Mouse (Mus musculus): ENCODE results near the gene Stk16. TPM values are rescaled to one million over a fixed set of nuclear protein-coding genes. Genes with fewer than 3 reads are reported as not detected.

Stk16 gene
- total and polyA plus RNA-seq, 3 experiments: 48.6 to 67.3 (median 60.6) TPM

DNA sequence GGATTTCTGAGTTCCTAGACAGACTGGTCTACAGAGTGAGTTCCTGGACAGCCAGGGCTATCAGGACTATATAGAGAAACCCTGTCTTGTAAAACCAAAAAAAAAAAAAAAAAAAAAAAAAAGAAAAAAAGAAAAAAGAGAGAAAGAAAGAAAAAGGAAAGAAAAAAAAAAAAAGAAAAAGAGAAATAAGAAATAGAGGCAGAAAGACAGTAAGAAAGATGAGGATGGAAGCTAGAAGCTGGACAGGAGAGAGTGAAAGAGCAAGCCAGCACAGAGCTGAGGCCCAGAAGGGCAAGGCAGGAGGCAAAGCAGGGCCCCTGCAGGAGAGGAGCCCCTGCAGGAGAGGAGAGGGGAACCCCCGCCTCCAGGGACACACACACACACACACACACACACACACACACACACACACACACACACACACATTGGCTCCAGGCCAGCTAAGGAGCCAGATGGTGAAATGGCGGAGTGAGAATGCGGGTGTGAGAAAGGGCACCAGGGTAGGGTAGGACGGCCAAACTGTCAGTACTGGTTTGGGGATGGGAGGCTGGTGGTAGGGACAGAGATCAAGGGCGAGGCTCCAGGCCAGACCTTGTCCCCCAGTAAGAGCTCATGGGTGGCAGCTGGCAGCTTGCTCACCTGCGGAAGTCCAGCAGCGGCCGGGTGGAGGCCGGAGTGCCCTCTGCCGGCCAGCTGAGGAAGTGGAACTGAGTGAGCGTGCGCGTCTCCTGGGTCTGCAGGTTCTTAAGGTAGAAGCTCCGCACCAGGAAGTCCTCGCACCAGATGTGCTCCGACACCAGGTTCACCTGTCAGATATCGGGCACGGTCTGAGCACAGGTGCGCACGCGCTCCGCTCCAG lies 40.7 kb downstream of the Stk16 start (continued):
- TF ChIP-seq NRF1 (IDR thresholded peaks at IDR 0.05; ENCODE audit: low read depth, low read length): peak; percentile 71
- peak; percentile 51; the same call in 1 of the 2 replicates for TF ChIP-seq UBTF (IDR thresholded peaks at IDR 0.05; ENCODE audit: low read depth, low read length)
- no peak for TF ChIP-seq PAX5 (IDR thresholded peaks at IDR 0.05; ENCODE audit: low read length)
- peak; percentile 76 for TF ChIP-seq IRF4 (IDR thresholded peaks at IDR 0.05; ENCODE audit: low read depth, low read length)
- TF ChIP-seq NELFE (IDR thresholded peaks at IDR 0.05; ENCODE audit: low read depth, low read length): peak; percentile 69
- TF ChIP-seq TBP (conservative IDR thresholded peaks at IDR 0.05; ENCODE audit: low read depth, low read length): no peak
- peak; percentile 75; the same call in 1 of the 2 replicates for TF ChIP-seq MEF2A (IDR thresholded peaks at IDR 0.05; ENCODE audit: borderline replicate concordance, low read depth, low read length)
- TF ChIP-seq ETS1 (conservative IDR thresholded peaks at IDR 0.05; ENCODE audit: low read depth, low read length): no peak; the same call in 1 of the 2 replicates
- TF ChIP-seq MXI1 (IDR thresholded peaks at IDR 0.05; ENCODE audit: low read depth, low read length): peak; percentile 81
- no peak; the same call in 1 of the 2 replicates for TF ChIP-seq CHD2 (IDR thresholded peaks at IDR 0.05; ENCODE audit: low read length)
- TF ChIP-seq E2F4 (IDR thresholded peaks at IDR 0.05; ENCODE audit: insufficient replicate concordance, low read depth, low read length): no peak

GRCm38 (mm10) chr1:75252308-75252707 lies 41.7 kb downstream of the Stk16 start:
- no peak overlapping the region for H3K4me2 ChIP-seq (ENCODE audit: insufficient read depth, low read depth, poor library complexity, severe bottlenecking)
- in situ Hi-C loops (cut with MboI; ENCODE audit: low pct_ligation_motif_present, low pct_unique_long_range_greater_than_20kb, low sequenced_read_pairs): loop anchor here (25.0 kb wide), 1 partner anchor 315 kb away; the partner anchor contains the start of gene Cfap65
- H3K9ac ChIP-seq (ENCODE audit: insufficient read depth, low read depth): no peak overlapping the region
- dilution Hi-C loops (cut with MboI; ENCODE audit: extremely low pct_ligation_motif_present, extremely low pct_unique_long_range_greater_than_20kb, low sequenced_read_pairs): no loop called here
- H3K27ac ChIP-seq (ENCODE audit: insufficient read depth, low read depth): no peak overlapping the region
- TF ChIP-seq KAT2A (IDR thresholded peaks at IDR 0.05; ENCODE audit: insufficient replicate concordance, low read length) (no peak), TCF12 (IDR thresholded peaks at IDR 0.05; ENCODE audit: low read depth, low read length) (no peak), POLR2A (IDR thresholded peaks at IDR 0.05; ENCODE audit: low read depth, low read length) (no peak), MYC (IDR thresholded peaks at IDR 0.05; ENCODE audit: low read depth, low read length) (no peak), JUN (IDR thresholded peaks at IDR 0.05; ENCODE audit: insufficient read depth, low read depth, low read length) (no peak), JUND (conservative IDR thresholded peaks at IDR 0.05; ENCODE audit: low read depth, low read length) (no peak), MXI1 (IDR thresholded peaks at IDR 0.05; ENCODE audit: low read depth, low read length) (no peak), ELF1 (IDR thresholded peaks at IDR 0.05; ENCODE audit: low read depth, low read length) (no peak)
- H3K36me3 ChIP-seq (replicated peaks in 1 of 2; ENCODE audit: control insufficient read depth in 1 of 2, insufficient read depth in 1 of 2, low read length in 1 of 2): peaks cover 0 to 2% of the 10 kb centered on the region in 2 experiments
- no peak overlapping the region for H3K4me3 ChIP-seq (replicated peaks in 1 of 3; ENCODE audit: low read depth in 2 of 3, low read length in 2 of 3, poor library complexity in 1 of 3)
- H3K79me2 ChIP-seq (replicated peaks; ENCODE audit: control insufficient read depth, extremely low read depth, insufficient read depth, poor library complexity, severe bottlenecking): no peaks in the 10 kb centered on the region
- DNase-seq (ENCODE audit: extremely low read depth): no peak
- H3K9me3 ChIP-seq (replicated peaks; ENCODE audit: low read length): no peaks in the 10 kb centered on the region
- H3K27me3 ChIP-seq (replicated peaks): peaks cover 18% of the 10 kb centered on the region
- peaks cover 9 to 29% of the 10 kb centered on the region in 2 experiments for H3K4me1 ChIP-seq (ENCODE audit: control insufficient read depth in 1 of 2, insufficient read depth in 2 of 2)
